Mouse (Mus musculus) hindbrain, embryonic 16.5 days (tissue): ENCODE measurements at regions not wholly inside any gene's neighbourhood (a gene's known extent, or its start where the extent isn't known, plus 50 kb on each side); places are given as distances from the start of the nearest gene placed in this dataset.

Source experiments
- ATAC-seq: fragments of 200-750 bp; cut with Nextera tagmentation; 2 replicates; pipeline ENCODE4 v1.8.0; 2017; ENCODE audit warnings: moderate TSS enrichment, moderate library complexity
- H3K27ac ChIP-seq: fragments of 300-500 bp; sonication (generic); 2 replicates; pipeline ENCODE4 v1.5.1; 2014; ENCODE audit warnings: low read depth, mild to moderate bottlenecking, control low read depth, low read length, moderate library complexity
- H3K27me3 ChIP-seq: fragments of 300-500 bp; sonication (generic); replicated peaks from 2 replicates; pipeline ENCODE4 v1.6.1; 2014; ENCODE audit warnings: low read length; ENCODE audit not compliant: control insufficient read depth, insufficient read depth
- H3K36me3 ChIP-seq: fragments of 300-500 bp; sonication (generic); 2 replicates; pipeline ENCODE4 v1.6.1; 2014; ENCODE audit warnings: mild to moderate bottlenecking, low read length, moderate library complexity, mixed read lengths; ENCODE audit not compliant: control insufficient read depth, insufficient read depth
- H3K4me1 ChIP-seq: fragments of 300-500 bp; sonication (generic); 2 replicates; pipeline ENCODE4 v1.6.1; 2014; ENCODE audit warnings: low read depth, low read length; ENCODE audit not compliant: control insufficient read depth, insufficient read depth
- H3K4me2 ChIP-seq: fragments of 300-500 bp; sonication (generic); 2 replicates; pipeline ENCODE4 v1.6.1; 2014; ENCODE audit warnings: mild to moderate bottlenecking, low read length, control low read depth, moderate library complexity
- H3K4me3 ChIP-seq: fragments of 300-500 bp; sonication (generic); 2 replicates; pipeline ENCODE4 v1.5.1; 2014; ENCODE audit warnings: mild to moderate bottlenecking, low read length, control low read depth, moderate library complexity
- H3K9ac ChIP-seq: fragments of 300-500 bp; sonication (generic); 2 replicates; pipeline ENCODE4 v1.6.1; 2014; ENCODE audit warnings: low read depth, mild to moderate bottlenecking, control low read depth, low read length, moderate library complexity
- H3K9me3 ChIP-seq: fragments of 300-500 bp; sonication (generic); 2 replicates; pipeline ENCODE4 v1.6.1; 2014; ENCODE audit warnings: mild to moderate bottlenecking, low read length, moderate library complexity; ENCODE audit not compliant: control insufficient read depth
- WGBS: fragments of 180-500 bp; shearing (Covaris S2); extraction: QIAGEN DNeasy Blood & Tissue Kit; methylation state at CpG from one replicate; pipeline ENCODE4 v1.1.7; 2014; 5-methylcytosine and 5-hydroxymethylcytosine counted together

- no peaks in the 10 kb centered on the region for H3K4me1 ChIP-seq
- no peak overlapping the region for H3K27ac ChIP-seq
- H3K36me3 ChIP-seq = no peaks in the 10 kb centered on the region
- ATAC-seq = no peak
- no peaks in the 10 kb centered on the region for H3K27me3 ChIP-seq
- no peak overlapping the region for H3K4me2 ChIP-seq
- H3K9ac ChIP-seq = no peak overlapping the region
- no peaks in the 10 kb centered on the region for H3K9me3 ChIP-seq
- H3K4me3 ChIP-seq = no peak overlapping the region
Measured at GRCm38 (mm10) chr6:11550473-11550872, 356.8 kb downstream of the Ndufa4 start.

DNA sequence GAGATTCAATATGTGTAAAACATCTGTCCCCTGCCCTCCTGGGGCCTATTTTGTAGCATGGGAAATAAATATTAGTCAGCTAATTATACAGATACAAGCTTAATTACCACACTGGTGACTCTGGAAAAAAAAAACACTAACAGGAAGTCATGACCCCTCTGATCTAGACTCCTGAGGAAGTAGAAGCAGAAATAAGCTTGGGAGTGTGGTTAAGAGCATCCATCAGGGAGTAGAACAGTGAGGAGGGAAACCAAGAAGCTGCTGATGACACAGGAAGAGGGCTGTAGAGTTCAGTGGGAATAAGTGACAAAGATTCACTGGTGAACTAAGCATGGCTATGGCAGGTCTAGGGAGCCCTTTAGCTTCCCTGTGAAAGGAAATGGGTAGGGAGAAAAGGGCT lies 360.0 kb downstream of the Ndufa4 start:
- no peaks in the 10 kb centered on the region for H3K36me3 ChIP-seq
- no peaks in the 10 kb centered on the region for H3K4me1 ChIP-seq
- H3K27ac ChIP-seq = no peak overlapping the region
- H3K27me3 ChIP-seq = no peaks in the 10 kb centered on the region
- H3K4me2 ChIP-seq = no peak overlapping the region
- H3K9ac ChIP-seq = no peak overlapping the region
- H3K9me3 ChIP-seq = no peaks in the 10 kb centered on the region
- no peak for ATAC-seq
- H3K4me3 ChIP-seq = no peak overlapping the region

- H3K27ac ChIP-seq = no peak overlapping the region
- no peaks in the 10 kb centered on the region for H3K27me3 ChIP-seq
- no peak overlapping the region for H3K4me3 ChIP-seq
- H3K9me3 ChIP-seq = no peaks in the 10 kb centered on the region
- peaks cover 3% of the 10 kb centered on the region; the same call in 1 of the 2 replicates for H3K4me1 ChIP-seq
- H3K4me2 ChIP-seq = no peak overlapping the region
- peak; percentile 52; the same call in 1 of the 2 replicates for ATAC-seq
- 63% methylated on average over 8 of the region's 8 CpGs for WGBS
- H3K36me3 ChIP-seq = no peaks in the 10 kb centered on the region
- no peak overlapping the region for H3K9ac ChIP-seq
Measured at GRCm38 (mm10) chr6:11534930-11535880, 372.1 kb downstream of the Ndufa4 start.

- 90% methylated on average over 2 of the region's 2 CpGs for whole genome bisulfite sequencing
Measured at GRCm38 (mm10) chr6:11503136-11503535, 404.2 kb downstream of the Ndufa4 start.

GRCm38 (mm10) chr6:11494427-11494826 lies 412.9 kb downstream of the Ndufa4 start:
- Histone ChIP-seq H3K27me3 (no peaks in the 10 kb centered on the region), H3K4me1 (no peaks in the 10 kb centered on the region), H3K4me3 (no peak overlapping the region), H3K4me2 (no peak overlapping the region), H3K36me3 (no peaks in the 10 kb centered on the region), H3K9ac (no peak overlapping the region), H3K27ac (no peak overlapping the region), H3K9me3 (no peaks in the 10 kb centered on the region)
- 84% methylated on average over 2 of the region's 2 CpGs for WGBS
- no peak for ATAC-seq

More at GRCm38 (mm10) chr6:11503136-11503535, 404.2 kb downstream of the Ndufa4 start:
- ATAC-seq = no peak
- H3K36me3 ChIP-seq = no peaks in the 10 kb centered on the region
- no peaks in the 10 kb centered on the region for H3K9me3 ChIP-seq
- H3K4me1 ChIP-seq = no peaks in the 10 kb centered on the region
- no peak overlapping the region for H3K9ac ChIP-seq
- no peaks in the 10 kb centered on the region for H3K27me3 ChIP-seq
- H3K4me2 ChIP-seq = no peak overlapping the region
- no peak overlapping the region for H3K27ac ChIP-seq
- H3K4me3 ChIP-seq = no peak overlapping the region

GRCm38 (mm10) chr6:11476950-11477349 lies 430.3 kb downstream of the Ndufa4 start:
- no peaks in the 10 kb centered on the region for H3K36me3 ChIP-seq
- H3K27me3 ChIP-seq = no peaks in the 10 kb centered on the region
- H3K27ac ChIP-seq = no peak overlapping the region
- H3K9ac ChIP-seq = no peak overlapping the region
- H3K4me3 ChIP-seq = no peak overlapping the region
- no peak for ATAC-seq
- no peaks in the 10 kb centered on the region for H3K9me3 ChIP-seq
- no peak overlapping the region for H3K4me2 ChIP-seq
- no peaks in the 10 kb centered on the region for H3K4me1 ChIP-seq
- 39% methylated on average over 2 of the region's 2 CpGs for WGBS
